21 mouse cellular contexts compared by ENCODE assay signal in genomic region chr11:101980603-101981157, GRCm38 (mm10). TPM values are rescaled to one million over a fixed set of nuclear protein-coding genes. Genes with fewer than 3 reads are reported as not detected.
"Had no signal": no experiment of that assay in that cellular context is flagged by ENCODE, and none has a peak within 500 bp of the region (broad histone marks: within the 10 kb centered on the region; RNA-seq: fewer than 3 reads in every experiment).

No protein-coding gene starts in this region.

- H3K27me3 ChIP-seq: neural tube, embryonic 13.5 days; stomach, embryonic 15.5 days had no signal

- H3K4me3 ChIP-seq: limb, embryonic 13.5 days; midbrain, embryonic 12.5 days; neural tube, embryonic 13.5 days; stomach, embryonic 15.5 days had no signal

- H3K9me3 ChIP-seq: limb, embryonic 13.5 days; midbrain, embryonic 12.5 days; neural tube, embryonic 13.5 days; stomach, embryonic 15.5 days had no signal

- H3K27ac ChIP-seq: limb, embryonic 13.5 days; liver, embryonic 14.5 days; midbrain, embryonic 12.5 days; neural tube, embryonic 13.5 days; stomach, embryonic 15.5 days had no signal

- H3K9ac ChIP-seq: limb, embryonic 13.5 days; liver, embryonic 14.5 days; midbrain, embryonic 12.5 days; neural tube, embryonic 13.5 days; stomach, embryonic 15.5 days had no signal

- DNase-seq: kidney, postnatal 10 days; left cerebral cortex, postnatal 4 days; lung, adult 18-20 months; retina, postnatal 1 day; thymus, postnatal 36 days had no signal

- H3K4me2 ChIP-seq: limb, embryonic 13.5 days; midbrain, embryonic 12.5 days; neural tube, embryonic 13.5 days; stomach, embryonic 15.5 days had no signal

- ATAC-seq: midbrain, embryonic 16.5 days had no signal

- H3K36me3 ChIP-seq: midbrain, embryonic 12.5 days had no signal

RNA-seq across cellular contexts. Expression of gene Cfap97d1, which starts 3.4 kb away (rescaled TPM):
- total RNA-seq: layer of hippocampus, adult 8-10 months; layer of hippocampus, postnatal 14 days; left cerebral cortex, adult 18-20 months; left cerebral cortex, postnatal 10 days; left cerebral cortex, postnatal 4 days; liver, adult 2 months; megakaryocyte-erythroid progenitor cell, adult 5-6 weeks had no signal
- polyA plus RNA-seq: large intestine, adult 2 months; limb, embryonic 13.5 days; liver, adult 2 months; liver, embryonic 14.5 days; lung, embryonic 16.5 days; midbrain, embryonic 12.5 days; midbrain, embryonic 16.5 days; neural tube, embryonic 13.5 days; spleen, adult 2 months; stomach, embryonic 15.5 days; thymus, postnatal 0 days had no signal

RNA-seq across cellular contexts. Expression of gene Sost, which starts 13.9 kb away (rescaled TPM):
- total RNA-seq: layer of hippocampus, postnatal 14 days; left cerebral cortex, adult 18-20 months; left cerebral cortex, postnatal 10 days; left cerebral cortex, postnatal 4 days; liver, adult 2 months; megakaryocyte-erythroid progenitor cell, adult 5-6 weeks had no signal
- polyA plus RNA-seq: large intestine, adult 2 months; midbrain, embryonic 16.5 days had no signal

RNA-seq across cellular contexts. Expression of gene Mpp3, which starts 47.6 kb away (rescaled TPM):
- total RNA-seq: megakaryocyte-erythroid progenitor cell, adult 5-6 weeks had no signal
